Mouse (Mus musculus) spleen, adult 18-20 months (tissue): Measurements from ENCODE around the gene Epn3.

Experiments used
- DNase-seq, 2 experiments: peaks; one replicate each; pipeline ENCODE4 v3.0.0; 2022; ENCODE audit warnings: mixed read lengths in 2 of 2

The Epn3 gene

DNA sequence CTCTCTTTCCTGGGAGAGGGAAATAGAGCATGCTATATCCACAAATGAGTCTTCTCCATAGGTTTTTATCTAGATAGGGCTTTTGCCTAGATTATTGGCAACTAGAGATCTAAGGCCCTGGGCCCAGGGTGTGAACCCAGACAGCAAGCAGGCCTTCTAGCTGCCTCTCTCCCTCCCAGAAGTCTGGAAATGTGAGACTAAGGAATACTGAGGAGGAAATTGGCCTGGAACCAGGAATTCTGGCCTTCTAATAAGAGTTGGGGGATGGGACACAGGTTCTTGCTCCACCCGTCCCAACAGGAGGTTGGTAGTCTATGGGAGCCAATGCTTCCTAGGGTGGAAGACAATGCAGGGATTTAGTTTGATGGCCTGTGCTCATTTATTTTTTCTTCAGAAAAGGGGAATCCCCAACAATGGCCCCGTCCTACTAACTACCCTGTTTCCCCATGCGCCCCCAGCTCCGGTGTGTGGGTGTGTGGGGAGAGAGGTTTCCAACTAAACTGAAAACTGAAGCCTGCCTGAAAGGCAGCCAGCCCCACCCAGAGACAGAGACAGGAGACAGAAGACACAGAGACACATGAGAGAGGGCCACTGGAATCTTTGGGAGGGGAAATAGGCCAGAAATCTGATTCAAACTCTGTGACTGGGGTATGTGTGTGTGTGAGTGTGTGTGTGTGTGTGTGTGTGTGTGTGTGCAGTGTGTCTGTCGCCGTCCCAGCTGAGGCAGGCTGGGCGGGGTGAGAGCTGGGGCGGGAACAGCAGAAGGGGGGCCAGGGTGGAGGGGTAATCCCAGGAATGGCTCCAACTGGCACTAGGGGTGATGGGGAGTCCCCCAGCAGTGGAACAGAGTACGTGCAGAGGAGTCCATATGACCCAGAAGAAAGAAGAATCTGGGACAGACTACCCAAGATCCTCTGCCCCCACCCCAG, 30.4 kb downstream of the Epn3 start:
- no peak for DNase-seq

DNA sequence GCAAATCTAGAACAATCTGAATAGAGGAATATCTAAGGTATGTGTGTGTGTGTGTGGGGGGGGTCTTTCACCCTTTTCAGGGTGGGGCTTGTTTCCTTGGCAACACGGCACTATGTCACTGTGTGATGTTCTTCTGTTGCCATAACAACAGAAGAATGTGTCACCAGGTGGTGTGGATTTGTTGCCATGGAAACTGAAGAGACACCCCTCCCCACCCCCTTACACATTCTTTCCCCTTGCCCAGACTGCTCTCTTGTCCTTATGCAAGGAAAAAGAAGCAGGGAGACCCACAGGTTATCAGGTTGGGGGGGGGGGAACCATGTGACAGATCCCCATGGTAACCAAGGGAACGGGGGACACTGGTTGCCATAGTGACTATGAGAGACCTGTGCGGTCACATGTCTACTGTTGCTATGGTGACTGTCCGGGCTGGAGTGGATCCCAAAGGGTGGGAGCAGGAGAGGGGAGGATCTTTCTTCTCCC, 31.2 kb downstream of the Epn3 start:
- no peak for DNase-seq

DNA sequence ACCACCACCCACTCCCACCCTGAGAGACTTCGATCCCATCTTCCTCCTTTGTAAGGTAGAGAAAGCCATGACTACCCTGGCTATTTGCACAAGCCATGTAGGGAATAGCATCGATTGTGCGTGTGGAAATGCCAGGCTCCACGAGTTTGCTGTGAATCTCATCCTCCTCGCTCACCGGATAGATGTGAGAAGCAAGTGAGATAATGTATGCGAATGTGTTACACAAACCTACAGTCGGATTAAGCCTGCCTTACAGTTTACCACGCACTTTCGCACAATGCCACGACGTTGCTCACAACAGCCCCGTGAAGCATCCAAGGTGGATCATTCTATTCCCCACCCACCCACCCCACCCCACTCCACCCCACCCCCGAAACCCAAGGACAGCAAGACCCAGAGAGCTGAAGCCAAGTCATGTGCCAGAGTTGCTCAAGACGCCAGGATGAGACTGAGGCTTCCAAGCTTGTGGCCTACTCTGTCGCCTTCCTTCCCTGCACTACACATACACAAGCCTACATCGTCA, 33.4 kb downstream of the Epn3 start:
- no peak for DNase-seq

DNA sequence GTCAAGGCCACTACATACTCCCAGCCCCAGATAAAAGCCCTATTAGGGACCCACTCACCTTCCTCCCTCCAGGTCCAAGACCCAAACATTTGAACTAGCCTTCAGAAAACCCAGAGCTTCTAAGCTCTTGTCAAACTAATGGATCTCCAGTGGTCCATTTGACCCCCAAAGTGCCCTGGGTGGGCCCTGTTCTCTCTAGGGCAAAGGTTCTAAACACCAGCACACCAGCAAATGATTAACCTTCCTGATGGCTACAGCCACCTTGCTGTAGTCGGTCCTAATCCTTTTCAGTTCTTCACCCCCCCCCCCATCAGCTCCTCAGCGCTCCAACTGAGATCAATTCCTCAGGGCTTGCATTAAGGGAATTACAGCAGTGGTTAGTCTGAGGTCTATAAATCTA, 35.6 kb downstream of the Epn3 start:
- no peak for DNase-seq

DNA sequence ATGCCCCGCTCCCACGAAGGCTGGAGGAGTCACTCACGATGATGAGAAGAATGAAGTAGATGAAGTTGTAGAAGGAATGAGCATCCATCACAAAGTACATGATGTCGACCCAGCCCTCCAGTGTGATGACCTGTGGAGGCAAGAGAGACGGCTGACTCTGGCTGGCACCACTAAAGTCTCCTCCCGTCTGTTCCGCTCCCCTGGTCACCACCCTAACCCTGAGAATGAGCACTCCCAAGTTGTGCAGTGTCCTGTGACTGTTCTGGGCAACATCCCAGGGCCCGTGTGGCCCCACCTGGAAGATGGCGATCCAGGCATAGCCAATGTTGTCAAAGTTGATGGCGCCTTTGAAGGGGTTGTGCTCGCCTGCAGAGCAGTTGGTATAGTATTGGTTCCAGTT, 37.9 kb downstream of the Epn3 start:
- DNase-seq: no peak

GRCm38 (mm10) chr11:94457001-94457400, 42.8 kb downstream of the Epn3 start:
- DNase-seq: no peak

GRCm38 (mm10) chr11:94456347-94456746, 43.4 kb downstream of the Epn3 start:
- DNase-seq: no peak

- no peak for DNase-seq
Measured at GRCm38 (mm10) chr11:94455161-94455820, 44.5 kb downstream of the Epn3 start.

GRCm38 (mm10) chr11:94454756-94455155, 45.0 kb downstream of the Epn3 start:
- no peak for DNase-seq

GRCm38 (mm10) chr11:94451091-94451773, 48.5 kb downstream of the Epn3 start:
- DNase-seq: no peak

DNA sequence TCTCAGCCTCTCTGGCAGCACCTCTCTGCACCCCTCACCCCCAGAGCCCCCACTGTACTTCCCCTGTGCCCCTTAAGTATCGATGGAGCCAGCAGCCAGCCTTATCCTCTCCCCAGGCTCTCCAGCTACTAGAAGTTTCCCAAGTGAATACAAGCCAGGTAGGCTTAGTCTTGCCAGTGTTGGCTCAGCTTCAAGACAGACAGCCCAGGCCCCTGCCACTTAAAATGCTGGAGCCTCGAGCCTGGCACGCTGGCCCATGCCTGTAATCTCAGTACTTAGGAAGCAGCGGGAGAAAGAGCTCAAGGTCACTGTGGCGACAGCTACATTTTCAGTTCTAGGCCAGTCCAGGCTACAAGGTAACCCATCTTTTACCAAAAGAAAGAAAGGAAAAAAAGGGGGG, 49.9 kb downstream of the Epn3 start:
- no peak for DNase-seq

GRCm38 (mm10) chr11:94449239-94449638, 50.5 kb downstream of the Epn3 start:
- no peak for DNase-seq

DNA sequence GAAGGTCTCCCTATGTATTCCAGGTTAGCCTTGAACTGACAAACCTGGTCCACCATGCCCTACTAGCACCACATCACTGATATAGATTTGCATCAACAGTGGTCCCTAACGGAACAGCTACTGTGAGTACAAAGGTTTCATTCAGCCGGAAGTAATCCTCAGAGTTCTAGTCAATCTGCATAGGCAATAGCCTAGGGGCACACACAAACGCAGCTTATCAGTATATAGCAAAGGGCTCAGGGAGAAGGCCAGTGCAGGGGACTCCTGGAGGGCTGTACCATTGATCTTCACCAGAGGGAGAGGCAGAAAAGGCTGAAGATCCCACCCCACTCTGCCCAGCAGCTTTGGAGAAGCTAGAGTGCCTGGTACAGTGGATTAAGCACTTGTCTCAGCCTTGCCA, 52.8 kb downstream of the Epn3 start:
- no peak for DNase-seq

GRCm38 (mm10) chr11:94445300-94445699, 54.5 kb downstream of the Epn3 start:
- no peak for DNase-seq

GRCm38 (mm10) chr11:94444829-94445228, 54.9 kb downstream of the Epn3 start:
- no peak for DNase-seq

GRCm38 (mm10) chr11:94441752-94442151, 58.0 kb downstream of the Epn3 start:
- no peak for DNase-seq

- DNase-seq: no peak
Measured at GRCm38 (mm10) chr11:94441122-94441521, 58.7 kb downstream of the Epn3 start.

DNA sequence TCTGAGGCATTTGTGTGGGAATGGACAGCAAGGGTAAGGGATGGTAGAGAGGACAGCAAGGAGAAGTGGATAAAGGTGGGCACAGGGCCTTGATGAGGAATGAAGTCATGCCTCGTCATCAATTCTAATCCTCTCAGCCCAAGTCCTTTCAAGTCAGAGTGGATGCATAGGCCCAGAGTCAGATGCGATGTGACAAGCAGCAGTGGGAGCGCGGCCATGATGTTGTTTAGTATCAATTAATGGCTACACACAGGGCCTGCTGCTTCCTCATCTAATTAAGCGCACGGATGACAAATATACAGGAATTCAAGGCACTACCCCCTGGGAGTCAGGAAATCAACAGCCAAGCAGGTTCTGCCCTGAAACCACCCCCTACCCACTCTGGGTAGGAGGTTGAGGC, 59.4 kb downstream of the Epn3 start:
- DNase-seq: no peak
